Mouse (Mus musculus) cerebellum, adult 11 months (tissue): ENCODE data around the gene Man2b1.
"Not testable (repeated sequence)": the region's sequence is repeated elsewhere in the genome, so short reads cannot be mapped to it uniquely, and the experiment has no call there.

Experiments used
- DNase-seq: peaks from one replicate; pipeline ENCODE4 v3.0.0; 2022

Gene Man2b1

GRCm38 (mm10) chr8:85132335-85132734 is 49.3 kb downstream of the Man2b1 start:
- DNase-seq: no peak

- not testable (repeated sequence) for DNase-seq
These were observed 52.6 kb downstream of the Man2b1 start for GRCm38 (mm10) chr8:85135690-85136089.

GRCm38 (mm10) chr8:85142516-85142915 is 59.4 kb downstream of the Man2b1 start:
- DNase-seq: no peak
